Mouse (Mus musculus) stomach, postnatal 0 days (tissue): ENCODE data around the gene Naa15.

Experiments used
- CTCF ChIP-seq: IDR thresholded peaks from 2 replicates; pipeline ENCODE4 v1.5.1; 2016; ENCODE audit warnings: antibody characterized with exemption, low read depth, mild to moderate bottlenecking, moderate library complexity
- EP300 ChIP-seq: optimal IDR thresholded peaks from 2 replicates; pipeline ENCODE3; 2016; ENCODE audit warnings: antibody characterized with exemption

DNA sequence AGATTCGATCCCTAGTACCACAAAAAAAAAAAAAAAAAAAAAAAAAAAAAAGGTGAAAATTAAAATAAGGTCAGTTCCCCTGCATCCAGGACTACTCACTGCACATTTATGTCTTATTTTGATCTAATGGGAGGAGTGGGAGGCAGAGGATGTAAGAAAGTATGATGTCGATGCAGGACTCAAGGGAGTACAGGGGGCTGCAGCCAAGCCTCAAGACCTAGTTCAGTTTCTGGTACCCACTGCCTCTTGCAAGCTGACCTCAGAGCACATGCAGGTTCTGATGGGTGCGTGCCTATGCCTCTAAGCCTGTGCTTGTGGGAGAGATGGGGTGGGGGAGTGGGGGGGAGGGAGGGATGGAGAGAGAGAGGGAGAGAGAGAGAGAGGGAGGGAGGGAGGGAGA lies 20.1 kb upstream of the Naa15 start:
- TF ChIP-seq CTCF, result no peak
- TF ChIP-seq EP300, result no peak
